Mouse (Mus musculus): Measurements from ENCODE around the gene Mmp9. TPM values are rescaled to one million over a fixed set of nuclear protein-coding genes. Genes with fewer than 3 reads are reported as not detected.

Gene Mmp9
- polyA plus RNA-seq, 1 experiment = 2.4 TPM

DNA sequence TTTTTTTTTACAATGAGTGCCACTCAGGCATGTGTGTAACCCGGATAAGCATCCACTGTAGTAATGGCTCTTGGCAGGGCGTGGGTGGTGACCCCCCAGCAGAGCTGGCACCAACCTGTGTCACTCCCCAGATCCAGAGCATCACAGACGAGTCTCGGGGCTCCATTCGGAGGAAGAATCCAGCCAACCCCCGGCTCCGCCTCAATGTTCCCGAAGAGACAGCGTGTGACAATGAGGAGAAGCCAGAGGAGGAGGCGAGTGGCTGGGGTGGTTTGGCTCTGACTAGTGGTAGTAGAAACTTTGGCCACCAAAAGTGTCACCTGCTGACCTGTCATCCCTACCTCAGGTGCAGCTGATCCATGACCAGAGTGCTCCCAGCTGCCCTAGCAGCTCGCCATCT lies 55.4 kb downstream of the Mmp9 start:
- no peak for TF ChIP-seq GATA1 (IDR thresholded peaks at IDR 0.05; ENCODE audit: borderline replicate concordance, low read length)
- no peak for TF ChIP-seq FLI1 (IDR thresholded peaks at IDR 0.05; ENCODE audit: low read length)
- peaks cover 22% of the 10 kb centered on the region for H3K4me1 ChIP-seq
- H3K4me3 ChIP-seq (replicated peaks) = no peak overlapping the region
- H3K9me3 ChIP-seq = no peaks in the 10 kb centered on the region
- peaks cover 78% of the 10 kb centered on the region for H3K27me3 ChIP-seq (replicated peaks)
- peaks cover 24% of the 10 kb centered on the region for H3K36me3 ChIP-seq (replicated peaks; ENCODE audit: low read length)

DNA sequence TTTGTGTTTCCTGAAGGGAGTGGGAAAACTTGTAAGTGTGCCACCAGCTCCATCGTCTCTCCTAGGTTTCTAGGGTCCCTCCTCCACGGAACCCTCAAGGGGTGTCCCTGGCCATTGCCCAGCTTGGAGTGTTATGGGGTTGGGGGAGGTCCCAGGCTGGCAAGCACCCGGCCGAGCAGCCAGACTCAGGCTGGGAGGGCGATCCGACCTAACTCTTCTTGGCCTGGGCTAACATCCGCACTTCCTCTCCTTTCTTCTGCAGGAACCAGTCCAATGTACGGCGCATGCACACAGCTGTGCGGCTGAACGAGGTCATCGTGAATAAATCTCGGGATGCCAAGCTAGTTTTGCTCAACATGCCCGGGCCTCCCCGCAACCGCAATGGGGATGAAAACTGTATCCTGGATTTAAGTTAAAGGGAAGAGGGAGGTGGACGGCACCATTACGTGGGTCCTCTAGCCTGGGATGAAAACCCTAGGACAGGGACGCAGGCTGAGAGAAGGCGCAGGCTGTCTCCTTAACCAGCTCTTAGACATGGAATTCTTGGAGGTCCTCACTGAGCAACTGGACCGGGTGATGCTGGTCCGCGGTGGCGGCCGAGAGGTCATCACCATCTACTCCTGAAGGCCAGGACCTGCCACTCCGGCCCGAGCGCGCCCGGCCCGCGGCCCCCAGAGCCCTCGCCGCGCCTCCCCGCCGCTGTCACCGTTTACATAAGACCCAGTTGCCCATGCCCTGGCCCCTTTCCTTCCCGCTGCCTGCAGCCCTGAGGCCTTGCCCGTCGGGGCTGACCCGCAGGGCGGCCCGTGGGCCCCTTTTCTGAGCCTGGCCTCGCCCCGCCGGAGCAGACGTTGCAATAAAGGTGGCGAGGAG lies 56.5 kb downstream of the Mmp9 start:
- TF ChIP-seq GATA1 (IDR thresholded peaks at IDR 0.05; ENCODE audit: borderline replicate concordance, low read length) (no peak), FLI1 (IDR thresholded peaks at IDR 0.05; ENCODE audit: low read length) (no peak)
- Histone ChIP-seq H3K27me3 (replicated peaks) (peaks cover 67% of the 10 kb centered on the region), H3K9me3 (no peaks in the 10 kb centered on the region), H3K4me3 (replicated peaks) (no peak overlapping the region), H3K4me1 (peaks cover 19% of the 10 kb centered on the region), H3K36me3 (replicated peaks; ENCODE audit: low read length) (peaks cover 35% of the 10 kb centered on the region)

DNA sequence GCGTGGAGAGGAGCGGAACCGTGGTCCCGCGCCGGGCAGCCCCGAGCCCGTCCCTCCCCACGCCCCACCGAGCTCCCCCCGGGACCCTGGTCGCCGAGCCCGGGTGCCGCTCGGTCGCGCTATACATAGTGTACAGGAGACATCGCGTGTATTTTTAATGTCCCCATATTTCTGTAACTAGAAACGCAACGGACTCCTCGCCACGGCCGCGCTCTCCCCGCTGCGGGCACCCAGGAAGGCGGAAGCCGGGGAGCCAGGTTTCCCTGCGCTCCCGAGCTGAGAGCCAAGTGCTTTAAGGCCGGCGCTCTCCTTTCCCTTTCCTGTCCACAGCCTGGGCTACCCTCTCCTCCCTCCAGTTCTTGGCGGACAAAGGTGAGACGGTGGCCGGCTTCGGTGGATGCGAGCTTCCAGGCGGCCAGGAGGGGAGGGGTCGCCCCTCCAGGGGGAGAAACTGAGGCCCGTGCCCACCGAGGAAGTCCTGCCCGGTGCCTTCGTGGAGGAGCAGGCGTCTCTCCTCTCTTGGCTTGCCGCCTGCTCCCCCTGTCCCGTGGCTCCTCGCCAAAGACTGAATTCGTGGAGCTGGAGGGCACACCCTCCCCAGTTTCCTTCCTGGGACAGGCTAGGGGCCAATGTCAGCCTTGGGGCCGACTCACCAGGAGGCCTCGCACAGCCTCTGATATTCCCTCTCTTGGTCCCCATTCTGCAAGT lies 57.3 kb downstream of the Mmp9 start:
- Histone ChIP-seq H3K4me3 (replicated peaks) (peak overlapping the region; percentile 23), H3K27me3 (replicated peaks) (peaks cover 59% of the 10 kb centered on the region), H3K36me3 (replicated peaks; ENCODE audit: low read length) (peaks cover 43% of the 10 kb centered on the region), H3K9me3 (no peaks in the 10 kb centered on the region), H3K4me1 (peaks cover 19% of the 10 kb centered on the region)
- TF ChIP-seq FLI1 (IDR thresholded peaks at IDR 0.05; ENCODE audit: low read length) = no peak
- no peak for TF ChIP-seq GATA1 (IDR thresholded peaks at IDR 0.05; ENCODE audit: borderline replicate concordance, low read length)

DNA sequence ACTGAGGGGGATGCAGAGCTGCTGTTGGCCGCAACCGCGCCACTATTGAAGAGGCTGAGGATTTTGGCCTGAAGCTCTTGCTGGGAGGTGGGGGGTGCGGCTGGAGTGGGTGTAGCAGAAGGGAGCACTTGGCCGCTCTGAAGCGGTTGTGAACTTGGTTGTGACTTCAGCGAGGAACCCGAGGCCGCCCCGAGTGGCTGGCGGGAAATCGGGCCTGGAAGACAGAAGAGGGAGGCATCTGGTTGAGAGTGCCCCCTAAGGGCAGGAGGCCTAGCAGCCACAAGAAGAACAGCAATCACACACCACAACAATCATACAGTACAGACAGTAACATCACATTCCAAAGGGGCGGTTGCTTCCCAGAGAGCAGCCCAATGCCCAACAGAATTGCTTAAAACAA lies 61.4 kb downstream of the Mmp9 start:
- peaks cover 18% of the 10 kb centered on the region for H3K4me1 ChIP-seq
- H3K9me3 ChIP-seq = no peaks in the 10 kb centered on the region
- no peak overlapping the region for H3K4me3 ChIP-seq (replicated peaks)
- H3K36me3 ChIP-seq (replicated peaks; ENCODE audit: low read length) = peaks cover 84% of the 10 kb centered on the region
- H3K27me3 ChIP-seq (replicated peaks) = peaks cover 23% of the 10 kb centered on the region
- TF ChIP-seq FLI1 (IDR thresholded peaks at IDR 0.05; ENCODE audit: low read length) = no peak
- no peak for TF ChIP-seq GATA1 (IDR thresholded peaks at IDR 0.05; ENCODE audit: borderline replicate concordance, low read length)

DNA sequence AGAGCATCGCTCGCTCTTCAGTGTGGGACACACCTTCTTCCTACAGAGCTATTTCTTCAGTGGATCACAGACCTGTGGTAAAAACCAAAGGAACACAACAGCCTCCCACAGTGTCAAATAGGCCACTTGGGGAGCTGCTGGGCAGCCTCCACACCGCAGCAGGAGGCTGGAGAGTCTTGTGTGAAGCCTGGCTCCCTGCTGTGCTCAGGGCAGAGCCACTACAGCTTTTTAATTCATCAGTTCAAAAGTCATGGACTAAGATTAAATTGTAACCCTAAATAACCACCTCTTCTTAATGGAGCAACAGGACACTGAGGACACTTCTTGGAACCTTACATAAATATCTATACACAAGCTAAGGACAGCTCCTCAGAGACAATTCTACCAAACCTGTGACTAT lies 62.5 kb downstream of the Mmp9 start:
- peaks cover 8% of the 10 kb centered on the region for H3K4me1 ChIP-seq
- peaks cover 12% of the 10 kb centered on the region for H3K27me3 ChIP-seq (replicated peaks)
- H3K9me3 ChIP-seq = no peaks in the 10 kb centered on the region
- no peak overlapping the region for H3K4me3 ChIP-seq (replicated peaks)
- peaks cover 96% of the 10 kb centered on the region for H3K36me3 ChIP-seq (replicated peaks; ENCODE audit: low read length)
- TF ChIP-seq FLI1 (IDR thresholded peaks at IDR 0.05; ENCODE audit: low read length) = no peak
- no peak for TF ChIP-seq GATA1 (IDR thresholded peaks at IDR 0.05; ENCODE audit: borderline replicate concordance, low read length)

DNA sequence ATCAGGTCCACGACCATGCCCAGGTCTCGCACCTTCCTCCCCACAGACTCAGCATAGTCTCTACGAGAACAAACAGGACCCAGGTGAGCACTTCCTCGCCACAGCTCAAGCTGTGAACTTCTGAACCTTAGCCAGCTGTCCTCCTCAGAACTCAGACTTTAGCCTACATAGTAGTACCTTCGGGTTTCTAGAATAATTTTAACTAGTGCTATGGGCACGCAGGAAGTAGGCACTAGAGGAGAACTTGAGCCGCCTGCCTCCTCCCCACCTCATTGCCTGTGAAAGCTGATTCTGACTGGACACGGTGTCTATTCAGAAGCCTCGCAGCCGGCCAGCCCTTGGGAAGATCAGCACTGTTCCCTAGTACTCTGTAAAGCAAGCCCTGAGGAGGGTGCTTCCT lies 63.7 kb downstream of the Mmp9 start:
- Histone ChIP-seq H3K36me3 (replicated peaks; ENCODE audit: low read length) (peaks cover 100% of the 10 kb centered on the region), H3K4me3 (replicated peaks) (no peak overlapping the region), H3K4me1 (no peaks in the 10 kb centered on the region), H3K9me3 (no peaks in the 10 kb centered on the region), H3K27me3 (replicated peaks) (peaks cover 2% of the 10 kb centered on the region)
- no peak for TF ChIP-seq FLI1 (IDR thresholded peaks at IDR 0.05; ENCODE audit: low read length)
- no peak for TF ChIP-seq GATA1 (IDR thresholded peaks at IDR 0.05; ENCODE audit: borderline replicate concordance, low read length)

Other genes starting within 250 kb of the Mmp9 start
- not detected in 2 replicates for gene Spint4, start 242.3 kb upstream of the Mmp9 start, polyA plus RNA-seq (2012; ENCODE audit: insufficient read depth, low replicate concordance)
- not detected in 2 replicates for gene Spint5, start 225.5 kb upstream of the Mmp9 start, polyA plus RNA-seq (2012; ENCODE audit: insufficient read depth, low replicate concordance)
- gene Wfdc3, start 194.8 kb upstream of the Mmp9 start, polyA plus RNA-seq (2012; ENCODE audit: insufficient read depth, low replicate concordance) = not detected in 2 replicates
- gene Dnttip1, start 194.8 kb upstream of the Mmp9 start, polyA plus RNA-seq (2012; ENCODE audit: insufficient read depth, low replicate concordance) = 41.6 and 49.2 TPM in 2 replicates
- gene Ube2c, start 170.9 kb upstream of the Mmp9 start, polyA plus RNA-seq (2012; ENCODE audit: insufficient read depth, low replicate concordance) = 43.1 and 121 TPM in 2 replicates
- not detected in 2 replicates for gene Tnnc2, start 160.8 kb upstream of the Mmp9 start, polyA plus RNA-seq (2012; ENCODE audit: insufficient read depth, low replicate concordance)
- 7.7 and 9.9 TPM in 2 replicates for gene Snx21, start 155.0 kb upstream of the Mmp9 start, polyA plus RNA-seq (2012; ENCODE audit: insufficient read depth, low replicate concordance)
- gene Acot8, start 135.9 kb upstream of the Mmp9 start, polyA plus RNA-seq (2012; ENCODE audit: insufficient read depth, low replicate concordance) = 63.1 and 87.6 TPM in 2 replicates
- gene Zswim3, start 135.7 kb upstream of the Mmp9 start, polyA plus RNA-seq (2012; ENCODE audit: insufficient read depth, low replicate concordance) = 0.40 TPM in 1 of 2 replicates, not detected in the other
- gene Zswim1, start 118.1 kb upstream of the Mmp9 start, polyA plus RNA-seq (2012; ENCODE audit: insufficient read depth, low replicate concordance) = 13.3 and 15.6 TPM in 2 replicates
- gene Spata25, start 112.2 kb upstream of the Mmp9 start, polyA plus RNA-seq (2012; ENCODE audit: insufficient read depth, low replicate concordance) = not detected in 2 replicates
- gene Ctsa, start 107.9 kb upstream of the Mmp9 start, polyA plus RNA-seq (2012; ENCODE audit: insufficient read depth, low replicate concordance) = 135 and 694 TPM in 2 replicates
- 5.4 TPM in 1 of 2 replicates, not detected in the other for gene Neurl2, start 107.3 kb upstream of the Mmp9 start, polyA plus RNA-seq (2012; ENCODE audit: insufficient read depth, low replicate concordance)
- 15.1 and 146 TPM in 2 replicates for gene Pltp, start 83.1 kb upstream of the Mmp9 start, polyA plus RNA-seq (2012; ENCODE audit: insufficient read depth, low replicate concordance)
- gene Pcif1, start 61.5 kb upstream of the Mmp9 start, polyA plus RNA-seq (2012; ENCODE audit: insufficient read depth, low replicate concordance) = 120 and 158 TPM in 2 replicates
- gene Zfp335, start 29.0 kb upstream of the Mmp9 start, polyA plus RNA-seq (2012; ENCODE audit: insufficient read depth, low replicate concordance) = 21.8 and 45.9 TPM in 2 replicates
- 0.47 and 0.89 TPM in 2 replicates for gene Slc12a5, start 20.0 kb downstream of the Mmp9 start, polyA plus RNA-seq (2012; ENCODE audit: insufficient read depth, low replicate concordance)
- 19.6 and 47.5 TPM in 2 replicates for gene Ncoa5, start 94.1 kb downstream of the Mmp9 start, polyA plus RNA-seq (2012; ENCODE audit: insufficient read depth, low replicate concordance)
- gene Cd40, start 114.8 kb downstream of the Mmp9 start, polyA plus RNA-seq (2012; ENCODE audit: insufficient read depth, low replicate concordance) = 0.12 TPM in 1 of 2 replicates, not detected in the other
- gene 1700025C18Rik, start 150.0 kb downstream of the Mmp9 start, polyA plus RNA-seq (2012; ENCODE audit: insufficient read depth, low replicate concordance) = not detected in 2 replicates